Mouse (Mus musculus) liver, embryonic 14.5 days (tissue): ENCODE data around the gene Edc4. TPM values are rescaled to one million over a fixed set of nuclear protein-coding genes. Genes with fewer than 3 reads are reported as not detected.

Source experiments
- ATAC-seq: fragments of 200-750 bp; cut with Nextera tagmentation; 2 replicates; pipeline ENCODE4 v1.8.0; 2017; ENCODE audit warnings: moderate number of reproducible peaks, mild to moderate bottlenecking, moderate library complexity; ENCODE audit not compliant: insufficient read depth
- DNase-seq, 3 experiments: peaks; one replicate each; pipeline ENCODE4 v3.0.0-alpha.2; 2012 to 2013; ENCODE audit warnings: low read depth in 3 of 3, low spot score in 3 of 3
- H3K27ac ChIP-seq: fragments of 300-500 bp; sonication (generic); 2 replicates; pipeline ENCODE4 v1.5.1; 2014; ENCODE audit warnings: moderate library complexity, mild to moderate bottlenecking, control low read depth, inconsistent platforms
- H3K27me3 ChIP-seq: fragments of 300-500 bp; sonication (generic); 2 replicates; pipeline ENCODE4 v1.6.1; 2014; ENCODE audit warnings: mild to moderate bottlenecking, low read length, moderate library complexity; ENCODE audit not compliant: control insufficient read depth, insufficient read depth
- H3K36me3 ChIP-seq: fragments of 300-500 bp; sonication (generic); replicated peaks from 2 replicates; pipeline ENCODE4 v1.6.1; 2014; ENCODE audit warnings: low read depth; ENCODE audit not compliant: control insufficient read depth, insufficient read depth
- H3K4me1 ChIP-seq, 2 experiments: fragments of 200-500 bp in 1 of 2; fragments of 300-500 bp in 1 of 2; sonication (generic) in 1 of 2; replicated peaks; 2 replicates each; pipeline ENCODE4 v1.6.1; 2012 to 2014; ENCODE audit warnings: antibody characterized with exemption in 1 of 2, inconsistent platforms in 1 of 2, low read length in 1 of 2; ENCODE audit not compliant: control insufficient read depth in 2 of 2, insufficient read depth in 2 of 2
- H3K4me2 ChIP-seq: fragments of 300-500 bp; sonication (generic); 2 replicates; pipeline ENCODE4 v1.6.1; 2014; ENCODE audit warnings: low read depth, mild to moderate bottlenecking, control low read depth, moderate library complexity
- H3K4me3 ChIP-seq, 2 experiments: fragments of 200-500 bp in 1 of 2; fragments of 300-500 bp in 1 of 2; sonication (generic) in 1 of 2; 2 replicates each; pipeline ENCODE4 v1.5.1; 2012 to 2014; ENCODE audit warnings: low read depth in 2 of 2, low read length in 2 of 2, mild to moderate bottlenecking in 2 of 2, control low read depth in 1 of 2, inconsistent platforms in 1 of 2, moderate library complexity in 1 of 2; ENCODE audit not compliant: insufficient read depth in 1 of 2
- H3K9ac ChIP-seq: fragments of 300-500 bp; sonication (generic); replicated peaks from 2 replicates; pipeline ENCODE4 v1.6.1; 2014; ENCODE audit warnings: mild to moderate bottlenecking, control low read depth, moderate library complexity
- H3K9me3 ChIP-seq: fragments of 300-500 bp; sonication (generic); 2 replicates; pipeline ENCODE4 v1.6.1; 2016; ENCODE audit warnings: low read length, mixed read lengths; ENCODE audit not compliant: control insufficient read depth
- CTCF ChIP-seq: IDR thresholded peaks from 2 replicates; pipeline ENCODE4 v1.5.1; 2016; ENCODE audit warnings: antibody characterized with exemption, low read depth, control low read depth
- EP300 ChIP-seq: IDR thresholded peaks from 2 replicates; pipeline ENCODE4 v1.6.1; 2016; ENCODE audit warnings: antibody characterized with exemption, low read depth
- WGBS: fragments of 180-500 bp; shearing (Covaris S2); extraction: QIAGEN DNeasy Blood & Tissue Kit; methylation state at CpG from one replicate; pipeline ENCODE4 v1.1.7; 2014; ENCODE audit not compliant: insufficient replicate concordance; 5-methylcytosine and 5-hydroxymethylcytosine counted together
- polyA plus RNA-seq, 2 experiments: library from polyadenylated mRNA; depleted of rRNA in 1 of 2; stranded (reverse) in 1 of 2; unstranded in 1 of 2; fragments of >200 nt; fragmentation: Nextera tagmentation in 1 of 2; extraction: Ambion mirVana in 1 of 2; gene quantifications; 2 replicates each; pipeline versions ENCODE4 v1.2.1 to v1.2.3; 2012 to 2014

The Edc4 gene
- polyA plus RNA-seq, 2 experiments, result 9.9 to 17.5 TPM

DNA sequence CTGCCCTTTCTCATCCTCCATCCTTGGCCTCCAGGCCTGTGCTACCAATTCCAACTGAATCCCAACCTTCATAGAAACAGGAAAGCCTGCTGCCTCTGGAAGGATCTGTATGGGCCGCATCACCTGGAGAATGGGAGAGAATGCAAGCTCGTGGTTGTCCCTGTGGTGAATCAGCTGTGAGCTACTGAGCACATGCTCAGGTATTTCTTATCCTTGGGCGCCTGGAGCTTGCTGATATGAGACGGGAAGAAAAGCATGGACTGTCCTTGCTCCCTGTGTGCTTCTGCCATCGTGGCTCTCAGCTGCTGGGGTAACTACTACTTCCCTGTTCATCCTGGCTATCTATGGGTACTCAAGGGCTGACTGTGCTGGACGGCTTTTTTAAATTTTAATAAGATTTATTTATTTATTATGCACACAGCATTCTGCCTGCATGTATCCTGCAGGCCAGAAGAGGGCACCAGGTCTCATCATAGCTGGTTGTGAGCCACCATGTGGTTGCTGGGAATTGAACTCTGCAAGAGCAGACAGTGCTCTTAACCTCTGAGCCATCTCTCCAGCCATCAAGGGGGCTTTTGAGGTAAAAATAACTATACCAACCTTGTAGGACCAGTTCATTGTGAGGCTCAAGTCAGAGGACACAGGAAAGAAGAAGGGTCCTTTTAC, 14.2 kb upstream of the Edc4 start:
- ATAC-seq (peak; percentile 52; the same call in 1 of the 2 replicates), DNase-seq (no peak)
- Histone ChIP-seq H3K4me1 (peaks cover 13 to 28% of the 10 kb centered on the region in 2 experiments), H3K27me3 (no peaks in the 10 kb centered on the region), H3K4me3 (no peak overlapping the region), H3K4me2 (no peak overlapping the region), H3K27ac (peak overlapping the region; percentile 7), H3K9me3 (no peaks in the 10 kb centered on the region), H3K9ac (no peak overlapping the region; the same call in 1 of the 2 replicates), H3K36me3 (peaks cover 42% of the 10 kb centered on the region)
- peak; percentile 71 for TF ChIP-seq CTCF
- TF ChIP-seq EP300, result peak; percentile 40; the same call in 1 of the 2 replicates
- 29% methylated on average over 6 of the region's 6 CpGs for WGBS

DNA sequence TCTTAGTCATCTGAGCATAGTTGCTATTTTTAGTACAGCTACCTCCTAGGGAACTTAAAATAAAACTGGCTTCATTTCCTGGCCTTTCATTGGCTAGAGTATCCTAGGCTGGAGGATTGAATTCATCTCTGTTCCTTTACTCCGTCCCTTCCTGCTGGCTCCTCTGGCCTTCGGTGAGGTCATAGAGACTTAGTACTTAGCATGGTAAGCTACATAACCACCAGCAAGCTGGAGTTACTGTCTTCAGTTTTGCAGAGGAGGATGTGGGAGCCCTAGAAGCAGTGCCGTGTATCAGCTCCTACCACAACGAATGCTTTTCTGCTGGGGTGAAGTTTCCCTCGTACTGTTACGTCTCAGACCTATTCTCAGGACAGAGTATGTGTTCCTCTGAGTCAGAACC, 6.4 kb upstream of the Edc4 start:
- no peak for ATAC-seq
- no peak overlapping the region for H3K27ac ChIP-seq
- H3K27me3 ChIP-seq, result no peaks in the 10 kb centered on the region
- H3K4me1 ChIP-seq, result no peaks in the 10 kb centered on the region; a peak in 1 of 4 replicates
- whole genome bisulfite sequencing, result 84% methylated on average over 6 of the region's 6 CpGs
- H3K36me3 ChIP-seq, result peaks cover 52% of the 10 kb centered on the region
- TF ChIP-seq CTCF, result no peak
- TF ChIP-seq EP300, result no peak
- no peak overlapping the region for H3K4me2 ChIP-seq
- no peaks in the 10 kb centered on the region for H3K9me3 ChIP-seq
- H3K4me3 ChIP-seq, result no peak overlapping the region
- DNase-seq, result no peak
- no peak overlapping the region for H3K9ac ChIP-seq

DNA sequence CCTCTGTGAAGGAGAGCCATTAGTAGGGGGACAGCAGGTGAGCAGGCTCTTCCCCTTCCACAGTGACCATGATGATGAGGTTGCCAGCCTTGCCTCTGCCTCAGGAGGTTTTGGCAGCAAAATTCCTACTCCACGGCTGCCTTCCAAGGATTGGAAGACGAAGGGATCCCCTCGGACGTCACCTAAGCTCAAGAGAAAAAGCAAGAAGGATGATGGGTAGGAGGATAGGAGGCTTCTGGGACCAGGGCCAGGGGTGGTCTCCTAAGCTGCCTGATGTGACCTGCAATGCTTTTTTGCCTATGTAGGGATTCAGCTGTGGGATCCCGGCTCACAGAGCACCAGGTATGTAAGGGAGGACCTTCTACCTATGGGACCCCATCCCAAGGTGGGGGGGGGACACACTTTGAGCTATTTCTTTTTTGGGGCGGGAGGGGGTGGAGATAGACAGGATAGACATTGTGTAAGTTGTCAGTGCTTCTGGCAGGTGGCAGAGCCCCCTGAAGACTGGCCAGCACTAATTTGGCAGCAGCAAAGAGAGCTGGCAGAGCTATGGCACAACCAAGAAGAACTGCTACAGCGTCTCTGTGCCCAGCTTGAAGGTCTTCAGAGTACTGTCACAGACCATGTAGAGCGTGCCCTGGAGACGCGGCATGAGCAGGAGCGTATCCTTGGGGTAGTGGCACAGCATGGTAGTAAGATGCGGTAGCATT, 9.2 kb downstream of the Edc4 start:
- Histone ChIP-seq H3K36me3 (peaks cover 62% of the 10 kb centered on the region), H3K27me3 (no peaks in the 10 kb centered on the region), H3K9ac (no peak overlapping the region), H3K4me2 (no peak overlapping the region), H3K9me3 (no peaks in the 10 kb centered on the region), H3K4me1 (no peaks in the 10 kb centered on the region), H3K4me3 (no peak overlapping the region), H3K27ac (no peak overlapping the region)
- 86% methylated on average over 12 of the region's 12 CpGs for WGBS
- no peak for TF ChIP-seq EP300
- ATAC-seq, result no peak
- DNase-seq, result no peak

DNA sequence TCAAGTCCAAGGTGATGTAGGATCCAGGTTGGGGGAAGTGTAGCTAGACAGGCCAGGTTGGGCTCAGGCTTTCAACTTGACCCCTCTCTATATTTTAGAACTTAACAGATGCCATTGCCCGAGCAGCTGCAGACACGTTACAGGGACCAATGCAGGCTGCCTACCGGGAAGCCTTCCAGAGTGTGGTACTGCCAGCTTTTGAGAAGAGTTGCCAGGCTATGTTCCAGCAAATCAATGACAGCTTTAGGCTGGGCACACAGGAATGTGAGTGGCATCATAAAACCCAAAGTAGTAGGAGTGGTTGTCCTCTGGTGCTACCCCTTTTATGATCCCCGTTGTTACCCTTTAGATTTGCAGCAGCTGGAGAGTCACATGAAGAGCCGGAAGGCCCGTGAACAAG, 10.2 kb downstream of the Edc4 start:
- H3K9me3 ChIP-seq, result no peaks in the 10 kb centered on the region
- 78% methylated on average over 6 of the region's 6 CpGs for WGBS
- peaks cover 54% of the 10 kb centered on the region for H3K36me3 ChIP-seq
- no peaks in the 10 kb centered on the region for H3K27me3 ChIP-seq
- TF ChIP-seq CTCF, result no peak
- TF ChIP-seq EP300, result no peak
- ATAC-seq (no peak), DNase-seq (no peak)
- H3K4me3 ChIP-seq, result no peak overlapping the region
- H3K27ac ChIP-seq, result no peak overlapping the region
- H3K9ac ChIP-seq, result no peak overlapping the region
- H3K4me2 ChIP-seq, result no peak overlapping the region
- no peaks in the 10 kb centered on the region for H3K4me1 ChIP-seq

DNA sequence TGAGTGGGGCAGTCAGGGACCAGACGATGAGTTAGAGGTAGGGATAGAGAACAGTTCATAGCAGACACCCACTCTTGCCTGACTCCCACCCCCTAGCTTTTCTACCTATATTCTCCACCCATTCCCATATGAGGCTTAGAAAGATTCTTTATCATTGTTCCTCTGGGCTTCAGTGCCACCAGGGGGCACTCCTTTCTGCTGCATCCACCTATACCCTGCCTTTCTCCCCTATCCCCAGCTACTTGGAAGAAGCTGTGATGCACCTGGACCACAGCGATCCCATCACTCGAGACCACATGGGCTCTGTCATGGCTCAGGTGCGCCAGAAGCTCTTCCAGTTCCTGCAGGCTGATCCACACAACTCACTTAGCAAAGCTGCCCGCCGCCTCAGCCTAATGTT, 11.8 kb downstream of the Edc4 start:
- DNase-seq, result no peak
- Histone ChIP-seq H3K4me2 (no peak overlapping the region), H3K4me1 (no peaks in the 10 kb centered on the region), H3K9me3 (no peaks in the 10 kb centered on the region), H3K4me3 (no peak overlapping the region), H3K9ac (no peak overlapping the region), H3K27ac (no peak overlapping the region), H3K27me3 (no peaks in the 10 kb centered on the region), H3K36me3 (peaks cover 40% of the 10 kb centered on the region)
- TF ChIP-seq EP300, result no peak
- peak; percentile 66 for TF ChIP-seq CTCF
- WGBS, result 85% methylated on average over 6 of the region's 6 CpGs
- ATAC-seq, result no peak
